Mouse (Mus musculus): ENCODE measurements around the gene Cd200. TPM values are rescaled to one million over a fixed set of nuclear protein-coding genes. Genes with fewer than 3 reads are reported as not detected.
"Not testable (repeated sequence)": the region's sequence is repeated elsewhere in the genome, so short reads cannot be mapped to it uniquely, and the experiment has no call there.

Gene Cd200
- polyA plus RNA-seq, 1 experiment = 56.1 TPM

- Histone ChIP-seq H3K4me3 (ENCODE audit: extremely low read depth, insufficient read depth, insufficient read length) (no peak overlapping the region), H3K27ac (ENCODE audit: insufficient read depth, low read length) (no peak overlapping the region), H3K4me1 (ENCODE audit: control insufficient read depth, insufficient read depth, insufficient read length) (no peaks in the 10 kb centered on the region), H3K36me3 (ENCODE audit: control insufficient read depth, insufficient read depth, low read length) (no peaks in the 10 kb centered on the region), H3K27me3 (ENCODE audit: control insufficient read depth, insufficient read depth, low read length) (no peaks in the 10 kb centered on the region)
- TF ChIP-seq CTCF (IDR thresholded peaks at IDR 0.05; ENCODE audit: extremely low read depth, insufficient read depth, insufficient read length, insufficient replicate concordance) = no peak
- no peak for TF ChIP-seq POLR2A (IDR thresholded peaks at IDR 0.05; ENCODE audit: low read depth, low read length)
- no peak for DNase-seq (ENCODE audit: low read depth in 1 of 2, low spot score in 2 of 2)
Measured at GRCm38 (mm10) chr16:45361450-45361849, 47.4 kb downstream of the Cd200 start.

GRCm38 (mm10) chr16:45358441-45358840 is 50.4 kb downstream of the Cd200 start:
- not testable (repeated sequence) for H3K27me3 ChIP-seq (ENCODE audit: control insufficient read depth, insufficient read depth, low read length); H3K36me3 ChIP-seq (ENCODE audit: control insufficient read depth, insufficient read depth, low read length); H3K4me1 ChIP-seq (ENCODE audit: control insufficient read depth, insufficient read depth, insufficient read length); H3K27ac ChIP-seq (ENCODE audit: insufficient read depth, low read length); DNase-seq (ENCODE audit: low read depth in 1 of 2, low spot score in 2 of 2); H3K4me3 ChIP-seq (ENCODE audit: extremely low read depth, insufficient read depth, insufficient read length)
- 95% methylated on average over 5 of the region's 5 CpGs for WGBS

GRCm38 (mm10) chr16:45357134-45357533 is 51.7 kb downstream of the Cd200 start:
- no peak for DNase-seq (ENCODE audit: low read depth in 1 of 2, low spot score in 2 of 2)
- no peak for TF ChIP-seq POLR2A (IDR thresholded peaks at IDR 0.05; ENCODE audit: low read depth, low read length)
- no peak for TF ChIP-seq CTCF (IDR thresholded peaks at IDR 0.05; ENCODE audit: extremely low read depth, insufficient read depth, insufficient read length, insufficient replicate concordance)
- no peaks in the 10 kb centered on the region for H3K36me3 ChIP-seq (ENCODE audit: control insufficient read depth, insufficient read depth, low read length)
- no peaks in the 10 kb centered on the region for H3K4me1 ChIP-seq (ENCODE audit: control insufficient read depth, insufficient read depth, insufficient read length)
- H3K4me3 ChIP-seq (ENCODE audit: extremely low read depth, insufficient read depth, insufficient read length) = no peak overlapping the region
- 95% methylated on average over 1 of the region's 1 CpGs for WGBS
- no peaks in the 10 kb centered on the region for H3K27me3 ChIP-seq (ENCODE audit: control insufficient read depth, insufficient read depth, low read length)
- H3K27ac ChIP-seq (ENCODE audit: insufficient read depth, low read length) = no peak overlapping the region

GRCm38 (mm10) chr16:45352875-45353274 is 56.0 kb downstream of the Cd200 start:
- Histone ChIP-seq H3K27ac (ENCODE audit: insufficient read depth, low read length) (no peak overlapping the region), H3K4me1 (ENCODE audit: control insufficient read depth, insufficient read depth, insufficient read length) (peaks cover 2% of the 10 kb centered on the region; the same call in 1 of the 2 replicates), H3K4me3 (ENCODE audit: extremely low read depth, insufficient read depth, insufficient read length) (no peak overlapping the region), H3K27me3 (ENCODE audit: control insufficient read depth, insufficient read depth, low read length) (no peaks in the 10 kb centered on the region), H3K36me3 (ENCODE audit: control insufficient read depth, insufficient read depth, low read length) (no peaks in the 10 kb centered on the region)
- TF ChIP-seq CTCF (IDR thresholded peaks at IDR 0.05; ENCODE audit: extremely low read depth, insufficient read depth, insufficient read length, insufficient replicate concordance) = no peak
- no peak for TF ChIP-seq POLR2A (IDR thresholded peaks at IDR 0.05; ENCODE audit: low read depth, low read length)
- DNase-seq (ENCODE audit: low read depth in 1 of 2, low spot score in 2 of 2) = peak in 1 of 2 experiments; percentile 37

DNA sequence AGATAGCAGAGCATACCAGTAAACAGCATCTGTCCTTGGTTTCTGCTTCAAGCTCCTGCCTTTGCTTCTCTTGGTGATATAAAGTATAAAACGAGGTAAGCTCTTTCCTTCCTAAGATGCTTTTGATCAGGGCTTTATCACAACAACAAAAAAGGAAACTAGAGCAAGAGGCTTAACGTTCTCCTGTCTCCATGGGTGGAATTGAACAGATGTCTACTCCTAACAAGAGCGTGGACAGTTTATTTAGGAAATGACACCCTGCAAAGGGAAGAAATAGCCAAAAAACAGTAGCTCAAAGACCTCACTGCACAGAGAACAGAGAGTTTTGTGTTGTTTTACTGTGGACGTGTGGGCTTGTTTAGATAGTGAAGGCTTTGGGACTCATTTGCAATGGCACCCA is 58.1 kb downstream of the Cd200 start:
- no peak for DNase-seq (ENCODE audit: low read depth in 1 of 2, low spot score in 2 of 2)
- no peaks in the 10 kb centered on the region for H3K36me3 ChIP-seq (ENCODE audit: control insufficient read depth, insufficient read depth, low read length)
- no peak overlapping the region for H3K4me3 ChIP-seq (ENCODE audit: extremely low read depth, insufficient read depth, insufficient read length)
- no peak overlapping the region for H3K27ac ChIP-seq (ENCODE audit: insufficient read depth, low read length)
- 55% methylated on average over 4 of the region's 4 CpGs for WGBS
- peaks cover 2% of the 10 kb centered on the region for H3K4me1 ChIP-seq (ENCODE audit: control insufficient read depth, insufficient read depth, insufficient read length)
- no peaks in the 10 kb centered on the region for H3K27me3 ChIP-seq (ENCODE audit: control insufficient read depth, insufficient read depth, low read length)
- TF ChIP-seq POLR2A (IDR thresholded peaks at IDR 0.05; ENCODE audit: low read depth, low read length) (no peak), CTCF (IDR thresholded peaks at IDR 0.05; ENCODE audit: extremely low read depth, insufficient read depth, insufficient read length, insufficient replicate concordance) (no peak)

- no peak for TF ChIP-seq POLR2A (IDR thresholded peaks at IDR 0.05; ENCODE audit: low read depth, low read length)
- TF ChIP-seq CTCF (IDR thresholded peaks at IDR 0.05; ENCODE audit: extremely low read depth, insufficient read depth, insufficient read length, insufficient replicate concordance) = no peak
- no peaks in the 10 kb centered on the region for H3K36me3 ChIP-seq (ENCODE audit: control insufficient read depth, insufficient read depth, low read length)
- H3K4me1 ChIP-seq (ENCODE audit: control insufficient read depth, insufficient read depth, insufficient read length) = peaks cover 2% of the 10 kb centered on the region
- no peaks in the 10 kb centered on the region for H3K27me3 ChIP-seq (ENCODE audit: control insufficient read depth, insufficient read depth, low read length)
- no peak overlapping the region for H3K4me3 ChIP-seq (ENCODE audit: extremely low read depth, insufficient read depth, insufficient read length)
- no peak for DNase-seq (ENCODE audit: low read depth in 1 of 2, low spot score in 2 of 2)
- H3K27ac ChIP-seq (ENCODE audit: insufficient read depth, low read length) = no peak overlapping the region
- WGBS = 37% methylated on average over 3 of the region's 3 CpGs
Measured at GRCm38 (mm10) chr16:45349523-45350298, 59.1 kb downstream of the Cd200 start.

GRCm38 (mm10) chr16:45348238-45348637 is 60.6 kb downstream of the Cd200 start:
- H3K4me3 ChIP-seq (ENCODE audit: extremely low read depth, insufficient read depth, insufficient read length); DNase-seq (ENCODE audit: low read depth in 1 of 2, low spot score in 2 of 2); H3K27ac ChIP-seq (ENCODE audit: insufficient read depth, low read length); H3K4me1 ChIP-seq (ENCODE audit: control insufficient read depth, insufficient read depth, insufficient read length); H3K36me3 ChIP-seq (ENCODE audit: control insufficient read depth, insufficient read depth, low read length); H3K27me3 ChIP-seq (ENCODE audit: control insufficient read depth, insufficient read depth, low read length): not testable (repeated sequence)
- 95% methylated on average over 9 of the region's 9 CpGs for WGBS

Data from spleen, adult 2 months (tissue).